Mouse (Mus musculus): ENCODE measurements at regions not wholly inside any gene's neighbourhood (a gene's known extent, or its start where the extent isn't known, plus 50 kb on each side); places are given as distances from the start of the nearest gene placed in this dataset.

DNA sequence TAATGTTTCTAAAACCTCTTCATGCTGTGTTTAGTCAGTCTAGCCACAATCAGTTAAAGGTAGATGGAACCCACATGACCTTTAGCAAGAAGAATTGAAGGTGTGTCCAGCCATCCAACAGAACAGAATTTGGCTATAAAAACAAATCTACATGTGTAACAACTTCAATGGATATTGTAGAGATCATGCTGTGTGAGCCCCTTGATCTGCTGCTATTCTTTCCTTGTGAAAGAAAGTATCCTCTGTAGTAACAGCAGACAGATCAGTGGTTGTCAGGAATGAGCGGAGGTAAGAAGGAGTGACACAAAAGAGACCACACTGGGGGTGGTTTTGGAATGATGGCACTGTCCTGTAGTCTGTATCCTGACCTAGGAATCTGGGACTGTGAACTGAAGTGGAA is 156.3 kb downstream of the Gm12728 start:
- H3K36me3 ChIP-seq (ENCODE audit: control insufficient read depth, insufficient read depth): no peaks in the 10 kb centered on the region

DNA sequence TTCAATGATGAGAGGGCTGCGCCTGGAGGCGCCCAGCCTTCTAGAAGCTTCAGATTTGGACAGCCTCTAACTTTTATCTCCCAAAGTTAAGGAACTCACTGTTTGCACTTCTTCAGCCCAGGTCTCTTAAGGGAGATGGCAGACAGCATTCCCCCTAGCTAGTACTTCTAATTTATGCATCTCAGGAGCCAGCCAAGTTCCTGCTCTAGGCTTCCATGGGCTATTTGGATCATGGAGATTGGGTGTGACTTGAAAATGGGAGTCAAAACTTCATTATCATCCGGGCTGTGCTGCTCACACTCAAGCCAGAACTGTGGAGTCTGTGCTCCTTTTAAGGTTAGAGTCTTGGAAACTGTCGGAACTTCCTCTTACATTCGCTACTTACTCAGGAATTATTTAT is 158.7 kb downstream of the Gm12728 start:
- Histone ChIP-seq H3K79me2 (ENCODE audit: control insufficient read depth, insufficient read depth) (no peaks in the 10 kb centered on the region), H3K4me3 (no peak overlapping the region), H3K27me3 (ENCODE audit: control insufficient read depth, insufficient read depth, insufficient read length) (no peaks in the 10 kb centered on the region), H3K36me3 (ENCODE audit: control insufficient read depth, insufficient read depth) (no peaks in the 10 kb centered on the region), H3K4me2 (ENCODE audit: low read depth) (no peak overlapping the region), H3ac (ENCODE audit: control insufficient read depth, insufficient read length) (no peak overlapping the region)
- TF ChIP-seq MYOD1 (IDR thresholded peaks at IDR 0.05; ENCODE audit: control insufficient read depth in 1 of 3, insufficient read length in 2 of 3, low read depth in 2 of 3) (no peak), MYOG (IDR thresholded peaks at IDR 0.05; ENCODE audit: control insufficient read depth in 1 of 3, insufficient read depth in 1 of 3, insufficient read length in 2 of 3, low read depth in 2 of 3) (no peak), USF1 (IDR thresholded peaks at IDR 0.05; ENCODE audit: low read depth) (no peak), POLR2AphosphoS2 (IDR thresholded peaks at IDR 0.05; ENCODE audit: insufficient read length, low read depth) (no peak), E2F4 (IDR thresholded peaks at IDR 0.05; ENCODE audit: insufficient read depth) (no peak), MAX (IDR thresholded peaks at IDR 0.05; ENCODE audit: low read depth) (no peak), REST (IDR thresholded peaks at IDR 0.05; ENCODE audit: insufficient read depth, insufficient read length) (no peak), SRF (IDR thresholded peaks at IDR 0.05; ENCODE audit: control insufficient read depth, insufficient read length, low read depth) (no peak), TCF12 (IDR thresholded peaks at IDR 0.05; ENCODE audit: insufficient read depth, poor library complexity, severe bottlenecking) (no peak), CEBPB (IDR thresholded peaks at IDR 0.05; ENCODE audit: insufficient read depth, poor library complexity, severe bottlenecking) (no peak), POLR2A (IDR thresholded peaks at IDR 0.05; ENCODE audit: insufficient read length, low read depth) (no peak), TCF3 (IDR thresholded peaks at IDR 0.05; ENCODE audit: insufficient read length, low read depth) (no peak)

More for the DNA sequence above, 156.3 kb downstream of the Gm12728 start:
- Histone ChIP-seq H3K4me2 (ENCODE audit: low read depth) (no peak overlapping the region), H3K27me3 (ENCODE audit: control insufficient read depth, insufficient read depth, insufficient read length) (no peaks in the 10 kb centered on the region), H3K4me3 (no peak overlapping the region), H3ac (ENCODE audit: control insufficient read depth, insufficient read length) (no peak overlapping the region), H3K79me2 (ENCODE audit: control insufficient read depth, insufficient read depth) (no peaks in the 10 kb centered on the region)
- TF ChIP-seq POLR2AphosphoS2 (IDR thresholded peaks at IDR 0.05; ENCODE audit: insufficient read length, low read depth) (no peak), USF1 (IDR thresholded peaks at IDR 0.05; ENCODE audit: low read depth) (no peak), MYOD1 (IDR thresholded peaks at IDR 0.05; ENCODE audit: control insufficient read depth in 1 of 3, insufficient read length in 2 of 3, low read depth in 2 of 3) (no peak), E2F4 (IDR thresholded peaks at IDR 0.05; ENCODE audit: insufficient read depth) (no peak), MYOG (IDR thresholded peaks at IDR 0.05; ENCODE audit: control insufficient read depth in 1 of 3, insufficient read depth in 1 of 3, insufficient read length in 2 of 3, low read depth in 2 of 3) (no peak), CEBPB (IDR thresholded peaks at IDR 0.05; ENCODE audit: insufficient read depth, poor library complexity, severe bottlenecking) (no peak), TCF3 (IDR thresholded peaks at IDR 0.05; ENCODE audit: insufficient read length, low read depth) (no peak)

DNA sequence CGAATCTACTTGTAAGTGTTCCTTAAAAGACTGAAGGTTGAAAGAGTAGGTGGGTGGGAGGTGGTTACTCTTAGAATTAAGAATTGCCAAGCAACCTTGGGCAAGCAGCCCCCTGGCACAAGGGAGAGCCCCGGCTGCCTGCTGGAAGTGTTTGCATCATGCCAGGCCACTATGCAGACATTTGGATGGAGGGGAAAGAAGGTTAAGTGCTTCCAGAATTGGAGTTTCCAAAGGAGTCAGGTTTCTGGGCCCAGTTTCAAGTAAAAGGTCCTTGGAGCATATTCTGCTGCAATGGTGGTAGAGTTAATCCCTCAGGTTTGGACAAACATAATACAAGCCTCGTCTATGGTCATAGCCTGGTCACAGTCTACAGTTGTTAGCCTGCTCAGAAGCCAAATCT is 162.7 kb downstream of the Gm12728 start:
- Histone ChIP-seq H3K36me3 (ENCODE audit: control insufficient read depth, insufficient read depth) (no peaks in the 10 kb centered on the region), H3K27me3 (ENCODE audit: control insufficient read depth, insufficient read depth, insufficient read length) (no peaks in the 10 kb centered on the region), H3ac (ENCODE audit: control insufficient read depth, insufficient read length) (no peak overlapping the region), H3K4me3 (no peak overlapping the region), H3K4me2 (ENCODE audit: low read depth) (no peak overlapping the region), H3K79me2 (ENCODE audit: control insufficient read depth, insufficient read depth) (no peaks in the 10 kb centered on the region)
- TF ChIP-seq SRF (IDR thresholded peaks at IDR 0.05; ENCODE audit: control insufficient read depth, insufficient read length, low read depth) (no peak), REST (IDR thresholded peaks at IDR 0.05; ENCODE audit: insufficient read depth, insufficient read length) (no peak), USF1 (IDR thresholded peaks at IDR 0.05; ENCODE audit: low read depth) (no peak), MAX (IDR thresholded peaks at IDR 0.05; ENCODE audit: low read depth) (no peak), CEBPB (IDR thresholded peaks at IDR 0.05; ENCODE audit: insufficient read depth, poor library complexity, severe bottlenecking) (no peak), MYOG (IDR thresholded peaks at IDR 0.05; ENCODE audit: control insufficient read depth in 1 of 3, insufficient read depth in 1 of 3, insufficient read length in 2 of 3, low read depth in 2 of 3) (no peak), POLR2A (IDR thresholded peaks at IDR 0.05; ENCODE audit: insufficient read length, low read depth) (no peak), POLR2AphosphoS2 (IDR thresholded peaks at IDR 0.05; ENCODE audit: insufficient read length, low read depth) (no peak), MYOD1 (IDR thresholded peaks at IDR 0.05; ENCODE audit: control insufficient read depth in 1 of 3, insufficient read length in 2 of 3, low read depth in 2 of 3) (no peak), TCF12 (IDR thresholded peaks at IDR 0.05; ENCODE audit: insufficient read depth, poor library complexity, severe bottlenecking) (no peak), TCF3 (IDR thresholded peaks at IDR 0.05; ENCODE audit: insufficient read length, low read depth) (no peak), E2F4 (IDR thresholded peaks at IDR 0.05; ENCODE audit: insufficient read depth) (no peak)

DNA sequence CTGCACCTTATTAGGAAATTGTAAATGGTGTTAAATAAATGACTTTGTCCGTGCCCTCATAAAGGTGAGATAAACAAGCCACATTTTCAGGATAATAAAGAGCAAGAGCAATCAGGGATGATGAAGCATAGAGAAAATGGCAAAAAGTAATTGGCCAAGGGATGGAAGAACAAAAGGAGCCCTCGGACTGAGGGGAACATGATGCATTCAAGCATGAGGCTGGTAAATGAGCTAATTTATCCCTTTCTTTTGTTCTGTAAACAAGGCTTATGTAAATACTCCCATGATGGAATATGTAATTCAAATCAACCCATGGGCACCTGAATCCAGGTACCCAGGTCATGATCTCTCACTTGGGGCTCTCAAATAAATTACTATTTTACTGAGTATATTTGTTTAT is 166.8 kb downstream of the Gm12728 start:
- Histone ChIP-seq H3K27me3 (ENCODE audit: control insufficient read depth, insufficient read depth, insufficient read length) (no peaks in the 10 kb centered on the region), H3K36me3 (ENCODE audit: control insufficient read depth, insufficient read depth) (no peaks in the 10 kb centered on the region), H3ac (ENCODE audit: control insufficient read depth, insufficient read length) (no peak overlapping the region), H3K4me2 (ENCODE audit: low read depth) (no peak overlapping the region), H3K79me2 (ENCODE audit: control insufficient read depth, insufficient read depth) (no peaks in the 10 kb centered on the region), H3K4me3 (no peak overlapping the region)
- no peak for TF ChIP-seq POLR2A (IDR thresholded peaks at IDR 0.05; ENCODE audit: insufficient read length, low read depth)
- no peak for TF ChIP-seq TCF3 (IDR thresholded peaks at IDR 0.05; ENCODE audit: insufficient read length, low read depth)
- no peak for TF ChIP-seq MYOG (IDR thresholded peaks at IDR 0.05; ENCODE audit: control insufficient read depth in 1 of 3, insufficient read depth in 1 of 3, insufficient read length in 2 of 3, low read depth in 2 of 3)
- no peak for TF ChIP-seq E2F4 (IDR thresholded peaks at IDR 0.05; ENCODE audit: insufficient read depth)
- TF ChIP-seq POLR2AphosphoS2 (IDR thresholded peaks at IDR 0.05; ENCODE audit: insufficient read length, low read depth): no peak
- no peak for TF ChIP-seq SRF (IDR thresholded peaks at IDR 0.05; ENCODE audit: control insufficient read depth, insufficient read length, low read depth)
- TF ChIP-seq MAX (IDR thresholded peaks at IDR 0.05; ENCODE audit: low read depth): no peak
- no peak for TF ChIP-seq TCF12 (IDR thresholded peaks at IDR 0.05; ENCODE audit: insufficient read depth, poor library complexity, severe bottlenecking)
- no peak for TF ChIP-seq USF1 (IDR thresholded peaks at IDR 0.05; ENCODE audit: low read depth)
- no peak for TF ChIP-seq MYOD1 (IDR thresholded peaks at IDR 0.05; ENCODE audit: control insufficient read depth in 1 of 3, insufficient read length in 2 of 3, low read depth in 2 of 3)

DNA sequence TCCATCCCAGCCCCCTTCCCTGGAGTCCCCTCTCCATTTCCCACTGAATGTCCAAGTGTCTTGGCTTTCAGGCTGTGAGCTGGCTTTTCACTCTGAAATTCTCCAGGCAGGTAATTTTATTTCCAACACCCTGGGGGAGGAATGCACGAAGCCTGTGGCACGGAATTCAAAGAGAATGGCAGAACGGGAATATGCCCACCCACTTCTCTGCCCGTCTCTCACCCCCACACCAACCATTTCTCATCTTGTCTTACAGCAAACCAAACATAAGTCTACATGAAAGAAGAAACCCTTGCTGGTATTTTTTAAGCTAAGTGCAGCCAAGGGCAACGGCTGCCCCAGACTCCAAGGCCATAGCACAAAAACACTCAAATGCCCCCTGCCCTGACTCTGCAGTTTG is 168.7 kb downstream of the Gm12728 start:
- H3K79me2 ChIP-seq (ENCODE audit: control insufficient read depth, insufficient read depth): no peaks in the 10 kb centered on the region
- H3K27me3 ChIP-seq (ENCODE audit: control insufficient read depth, insufficient read depth, insufficient read length): no peaks in the 10 kb centered on the region
- H3K36me3 ChIP-seq (ENCODE audit: control insufficient read depth, insufficient read depth): no peaks in the 10 kb centered on the region
- no peak for TF ChIP-seq E2F4 (IDR thresholded peaks at IDR 0.05; ENCODE audit: insufficient read depth)
- no peak for TF ChIP-seq POLR2AphosphoS2 (IDR thresholded peaks at IDR 0.05; ENCODE audit: insufficient read length, low read depth)
- no peak for TF ChIP-seq SRF (IDR thresholded peaks at IDR 0.05; ENCODE audit: control insufficient read depth, insufficient read length, low read depth)
- no peak for TF ChIP-seq MYOD1 (IDR thresholded peaks at IDR 0.05; ENCODE audit: control insufficient read depth in 1 of 3, insufficient read length in 2 of 3, low read depth in 2 of 3)
- TF ChIP-seq USF1 (IDR thresholded peaks at IDR 0.05; ENCODE audit: low read depth): no peak
- no peak for TF ChIP-seq TCF12 (IDR thresholded peaks at IDR 0.05; ENCODE audit: insufficient read depth, poor library complexity, severe bottlenecking)
- TF ChIP-seq MAX (IDR thresholded peaks at IDR 0.05; ENCODE audit: low read depth): no peak
- TF ChIP-seq TCF3 (IDR thresholded peaks at IDR 0.05; ENCODE audit: insufficient read length, low read depth): no peak
- no peak for TF ChIP-seq MYOG (IDR thresholded peaks at IDR 0.05; ENCODE audit: control insufficient read depth in 1 of 3, insufficient read depth in 1 of 3, insufficient read length in 2 of 3, low read depth in 2 of 3)
- TF ChIP-seq REST (IDR thresholded peaks at IDR 0.05; ENCODE audit: insufficient read depth, insufficient read length): no peak
- TF ChIP-seq POLR2A (IDR thresholded peaks at IDR 0.05; ENCODE audit: insufficient read length, low read depth): no peak
- H3K4me2 ChIP-seq (ENCODE audit: low read depth): no peak overlapping the region
- H3K4me3 ChIP-seq: no peak overlapping the region
- no peak overlapping the region for H3ac ChIP-seq (ENCODE audit: control insufficient read depth, insufficient read length)

Data from myocyte (in vitro differentiated cells).